Mouse (Mus musculus): ENCODE data around the gene Far2. TPM values are rescaled to one million over a fixed set of nuclear protein-coding genes. Genes with fewer than 3 reads are reported as not detected.

Far2 gene
- polyA plus RNA-seq, 1 experiment: 0.25 TPM

GRCm38 (mm10) chr6:148074211-148074864 lies 27.3 kb downstream of the Far2 start:
- TF ChIP-seq POLR2A (IDR thresholded peaks at IDR 0.05; ENCODE audit: low read depth, low read length) (no peak), CTCF (IDR thresholded peaks at IDR 0.05; ENCODE audit: borderline replicate concordance, insufficient read depth, low read length) (no peak)
- H3K27ac ChIP-seq (ENCODE audit: insufficient read depth, low read length): no peak overlapping the region
- H3K4me1 ChIP-seq (ENCODE audit: control insufficient read depth, insufficient read depth, low read length): no peaks in the 10 kb centered on the region
- H3K4me3 ChIP-seq (ENCODE audit: insufficient read depth, low read length): no peak overlapping the region

GRCm38 (mm10) chr6:148083864-148084263 lies 36.8 kb downstream of the Far2 start:
- TF ChIP-seq CTCF (IDR thresholded peaks at IDR 0.05; ENCODE audit: borderline replicate concordance, insufficient read depth, low read length): no peak
- TF ChIP-seq POLR2A (IDR thresholded peaks at IDR 0.05; ENCODE audit: low read depth, low read length): no peak

GRCm38 (mm10) chr6:148084403-148084802 lies 37.3 kb downstream of the Far2 start:
- Histone ChIP-seq H3K4me3 (ENCODE audit: insufficient read depth, low read length) (no peak overlapping the region), H3K4me1 (ENCODE audit: control insufficient read depth, insufficient read depth, low read length) (no peaks in the 10 kb centered on the region), H3K27ac (ENCODE audit: insufficient read depth, low read length) (no peak overlapping the region)
- TF ChIP-seq CTCF (IDR thresholded peaks at IDR 0.05; ENCODE audit: borderline replicate concordance, insufficient read depth, low read length): no peak
- no peak for TF ChIP-seq POLR2A (IDR thresholded peaks at IDR 0.05; ENCODE audit: low read depth, low read length)

More at GRCm38 (mm10) chr6:148083864-148084263, 36.8 kb downstream of the Far2 start:
- Histone ChIP-seq H3K4me3 (ENCODE audit: insufficient read depth, low read length) (no peak overlapping the region), H3K27ac (ENCODE audit: insufficient read depth, low read length) (no peak overlapping the region), H3K4me1 (ENCODE audit: control insufficient read depth, insufficient read depth, low read length) (no peaks in the 10 kb centered on the region)

GRCm38 (mm10) chr6:148097039-148097438 lies 50.0 kb downstream of the Far2 start:
- TF ChIP-seq CTCF (IDR thresholded peaks at IDR 0.05; ENCODE audit: borderline replicate concordance, insufficient read depth, low read length): no peak
- TF ChIP-seq POLR2A (IDR thresholded peaks at IDR 0.05; ENCODE audit: low read depth, low read length): no peak
- Histone ChIP-seq H3K27ac (ENCODE audit: insufficient read depth, low read length) (no peak overlapping the region), H3K4me3 (ENCODE audit: insufficient read depth, low read length) (no peak overlapping the region), H3K4me1 (ENCODE audit: control insufficient read depth, insufficient read depth, low read length) (no peaks in the 10 kb centered on the region)

GRCm38 (mm10) chr6:148101977-148102376 lies 54.9 kb downstream of the Far2 start:
- no peak overlapping the region for H3K4me3 ChIP-seq (ENCODE audit: insufficient read depth, low read length)
- no peak overlapping the region for H3K27ac ChIP-seq (ENCODE audit: insufficient read depth, low read length)
- no peaks in the 10 kb centered on the region for H3K4me1 ChIP-seq (ENCODE audit: control insufficient read depth, insufficient read depth, low read length)
- TF ChIP-seq CTCF (IDR thresholded peaks at IDR 0.05; ENCODE audit: borderline replicate concordance, insufficient read depth, low read length) (no peak), POLR2A (IDR thresholded peaks at IDR 0.05; ENCODE audit: low read depth, low read length) (no peak)

- H3K27ac ChIP-seq (ENCODE audit: insufficient read depth, low read length): no peak overlapping the region
- no peak for TF ChIP-seq POLR2A (IDR thresholded peaks at IDR 0.05; ENCODE audit: low read depth, low read length)
- TF ChIP-seq CTCF (IDR thresholded peaks at IDR 0.05; ENCODE audit: borderline replicate concordance, insufficient read depth, low read length): no peak
Observed at GRCm38 (mm10) chr6:148102434-148102833, 55.4 kb downstream of the Far2 start.

GRCm38 (mm10) chr6:148104212-148104611 lies 57.2 kb downstream of the Far2 start:
- Histone ChIP-seq H3K27ac (ENCODE audit: insufficient read depth, low read length) (no peak overlapping the region), H3K4me3 (ENCODE audit: insufficient read depth, low read length) (no peak overlapping the region), H3K4me1 (ENCODE audit: control insufficient read depth, insufficient read depth, low read length) (no peaks in the 10 kb centered on the region)
- TF ChIP-seq CTCF (IDR thresholded peaks at IDR 0.05; ENCODE audit: borderline replicate concordance, insufficient read depth, low read length) (no peak), POLR2A (IDR thresholded peaks at IDR 0.05; ENCODE audit: low read depth, low read length) (no peak)

More at GRCm38 (mm10) chr6:148102434-148102833, 55.4 kb downstream of the Far2 start:
- Histone ChIP-seq H3K4me1 (ENCODE audit: control insufficient read depth, insufficient read depth, low read length) (no peaks in the 10 kb centered on the region), H3K4me3 (ENCODE audit: insufficient read depth, low read length) (no peak overlapping the region)

GRCm38 (mm10) chr6:148105722-148106268 lies 58.7 kb downstream of the Far2 start:
- no peak overlapping the region for H3K27ac ChIP-seq (ENCODE audit: insufficient read depth, low read length)
- TF ChIP-seq CTCF (IDR thresholded peaks at IDR 0.05; ENCODE audit: borderline replicate concordance, insufficient read depth, low read length) (no peak), POLR2A (IDR thresholded peaks at IDR 0.05; ENCODE audit: low read depth, low read length) (no peak)
- H3K4me1 ChIP-seq (ENCODE audit: control insufficient read depth, insufficient read depth, low read length): no peaks in the 10 kb centered on the region
- H3K4me3 ChIP-seq (ENCODE audit: insufficient read depth, low read length): no peak overlapping the region

- TF ChIP-seq CTCF (IDR thresholded peaks at IDR 0.05; ENCODE audit: borderline replicate concordance, insufficient read depth, low read length) (no peak), POLR2A (IDR thresholded peaks at IDR 0.05; ENCODE audit: low read depth, low read length) (no peak)
- H3K27ac ChIP-seq (ENCODE audit: insufficient read depth, low read length): no peak overlapping the region
- no peak overlapping the region for H3K4me3 ChIP-seq (ENCODE audit: insufficient read depth, low read length)
- H3K4me1 ChIP-seq (ENCODE audit: control insufficient read depth, insufficient read depth, low read length): no peaks in the 10 kb centered on the region
Observed at GRCm38 (mm10) chr6:148108741-148109472, 61.8 kb downstream of the Far2 start.
